Mouse (Mus musculus) liver, embryonic 11.5 days (tissue): ENCODE results near the gene Ldlrad3. TPM values are rescaled to one million over a fixed set of nuclear protein-coding genes. Genes with fewer than 3 reads are reported as not detected.

ENCODE experiments used
- ATAC-seq: fragments of 200-750 bp; cut with Nextera tagmentation; replicated peaks from 2 replicates; pipeline ENCODE4 v1.8.0; 2017; ENCODE audit warnings: moderate number of reproducible peaks, mild to moderate bottlenecking, moderate TSS enrichment, moderate library complexity; ENCODE audit not compliant: low FRiP score
- DNase-seq: peaks from one replicate; pipeline ENCODE4 v3.0.0-alpha.2; 2017; ENCODE audit warnings: low spot score
- H3K27ac ChIP-seq: fragments of 300-500 bp; sonication (generic); 2 replicates; pipeline ENCODE4 v1.5.1; 2014; ENCODE audit warnings: mild to moderate bottlenecking, low read depth, low read length, control low read depth
- H3K27me3 ChIP-seq: fragments of 300-500 bp; sonication (generic); replicated peaks from 2 replicates; pipeline ENCODE4 v1.6.1; 2014; ENCODE audit warnings: low read length, mixed read lengths; ENCODE audit not compliant: control insufficient read depth, insufficient read depth
- H3K36me3 ChIP-seq: fragments of 300-500 bp; sonication (generic); 2 replicates; pipeline ENCODE4 v1.6.1; 2014; ENCODE audit warnings: mild to moderate bottlenecking, low read length, moderate library complexity, mixed read lengths; ENCODE audit not compliant: control insufficient read depth, insufficient read depth
- H3K4me1 ChIP-seq: fragments of 300-500 bp; sonication (generic); replicated peaks from 2 replicates; pipeline ENCODE4 v1.6.1; 2014; ENCODE audit warnings: low read length, mixed read lengths; ENCODE audit not compliant: control insufficient read depth, insufficient read depth
- H3K4me2 ChIP-seq: fragments of 300-500 bp; sonication (generic); 2 replicates; pipeline ENCODE4 v1.6.1; 2014; ENCODE audit warnings: mild to moderate bottlenecking, control low read depth, moderate library complexity
- H3K4me3 ChIP-seq: fragments of 300-500 bp; sonication (generic); 2 replicates; pipeline ENCODE4 v1.5.1; 2014; ENCODE audit warnings: low read depth, low read length, control low read depth
- H3K9ac ChIP-seq: fragments of 300-500 bp; sonication (generic); 2 replicates; pipeline ENCODE4 v1.6.1; 2014; ENCODE audit warnings: low read depth, low read length, control low read depth
- H3K9me3 ChIP-seq: fragments of 300-500 bp; sonication (generic); 2 replicates; pipeline ENCODE4 v1.6.1; 2016; ENCODE audit warnings: low read length, inconsistent platforms, mixed read lengths; ENCODE audit not compliant: control insufficient read depth
- WGBS: fragments of 180-500 bp; shearing (Covaris S2); extraction: QIAGEN DNeasy Blood & Tissue Kit; methylation state at CpG from one replicate; pipeline ENCODE4 v1.1.7; 2014; 5-methylcytosine and 5-hydroxymethylcytosine counted together
- polyA plus RNA-seq: library from polyadenylated mRNA; unstranded; fragments of >200 nt; fragmentation: Nextera tagmentation; extraction: Ambion mirVana; gene quantifications from 2 replicates; pipeline ENCODE4 v1.2.1, GENCODE M21; 2014

Ldlrad3 gene
- polyA plus RNA-seq, 1 experiment from 2014 or later = 17.9 TPM

GRCm38 (mm10) chr2:101998911-101999572, 187.1 kb downstream of the Ldlrad3 start:
- Histone ChIP-seq H3K36me3 (no peaks in the 10 kb centered on the region), H3K27me3 (no peaks in the 10 kb centered on the region), H3K9ac (no peak overlapping the region), H3K27ac (no peak overlapping the region), H3K4me3 (no peak overlapping the region), H3K4me1 (peaks cover 3% of the 10 kb centered on the region; the same call in 1 of the 2 replicates), H3K9me3 (no peaks in the 10 kb centered on the region), H3K4me2 (no peak overlapping the region)
- WGBS = 77% methylated on average over 11 of the region's 11 CpGs
- ATAC-seq = no peak
- DNase-seq = no peak

- Histone ChIP-seq H3K36me3 (no peaks in the 10 kb centered on the region), H3K27ac (no peak overlapping the region), H3K27me3 (no peaks in the 10 kb centered on the region), H3K4me1 (peaks cover under 1% of the 10 kb centered on the region; the same call in 1 of the 2 replicates), H3K9ac (no peak overlapping the region), H3K4me2 (no peak overlapping the region), H3K4me3 (no peak overlapping the region), H3K9me3 (no peaks in the 10 kb centered on the region)
- no peak for DNase-seq
- 77% methylated on average over 11 of the region's 11 CpGs for WGBS
- ATAC-seq = no peak
Observed at GRCm38 (mm10) chr2:101997013-101997412, 189.2 kb downstream of the Ldlrad3 start.

- 80% methylated on average over 9 of the region's 9 CpGs for WGBS
- Histone ChIP-seq H3K27ac (no peak overlapping the region), H3K4me2 (no peak overlapping the region), H3K9ac (no peak overlapping the region), H3K27me3 (no peaks in the 10 kb centered on the region), H3K36me3 (no peaks in the 10 kb centered on the region), H3K4me1 (no peaks in the 10 kb centered on the region), H3K4me3 (no peak overlapping the region), H3K9me3 (no peaks in the 10 kb centered on the region)
- DNase-seq (no peak), ATAC-seq (no peak)
Observed at GRCm38 (mm10) chr2:101992574-101993310, 193.4 kb downstream of the Ldlrad3 start.

GRCm38 (mm10) chr2:101991726-101992125, 194.5 kb downstream of the Ldlrad3 start:
- no peak for ATAC-seq
- 41% methylated on average over 2 of the region's 2 CpGs for WGBS
- no peak overlapping the region for H3K27ac ChIP-seq

GRCm38 (mm10) chr2:101986344-101987087, 199.7 kb downstream of the Ldlrad3 start:
- H3K36me3 ChIP-seq = no peaks in the 10 kb centered on the region
- ATAC-seq (no peak), DNase-seq (no peak)
- WGBS = 78% methylated on average over 3 of the region's 3 CpGs
- no peak overlapping the region for H3K4me2 ChIP-seq
- H3K4me1 ChIP-seq = no peaks in the 10 kb centered on the region; the same call in 1 of the 2 replicates
- no peaks in the 10 kb centered on the region for H3K9me3 ChIP-seq
- H3K27me3 ChIP-seq = no peaks in the 10 kb centered on the region
- H3K4me3 ChIP-seq = no peak overlapping the region
- H3K9ac ChIP-seq = no peak overlapping the region
- H3K27ac ChIP-seq = no peak overlapping the region

More at GRCm38 (mm10) chr2:101991726-101992125, 194.5 kb downstream of the Ldlrad3 start:
- no peak overlapping the region for H3K9ac ChIP-seq
- H3K36me3 ChIP-seq = no peaks in the 10 kb centered on the region
- no peak overlapping the region for H3K4me2 ChIP-seq
- DNase-seq = no peak
- no peak overlapping the region for H3K4me3 ChIP-seq
- H3K27me3 ChIP-seq = no peaks in the 10 kb centered on the region
- no peaks in the 10 kb centered on the region for H3K9me3 ChIP-seq
- H3K4me1 ChIP-seq = no peaks in the 10 kb centered on the region

GRCm38 (mm10) chr2:101983853-101984543, 202.2 kb downstream of the Ldlrad3 start:
- WGBS = 87% methylated on average over 9 of the region's 9 CpGs
- no peak for DNase-seq
- Histone ChIP-seq H3K4me3 (no peak overlapping the region), H3K4me2 (no peak overlapping the region), H3K27ac (no peak overlapping the region), H3K4me1 (no peaks in the 10 kb centered on the region; the same call in 1 of the 2 replicates), H3K27me3 (no peaks in the 10 kb centered on the region), H3K36me3 (no peaks in the 10 kb centered on the region), H3K9me3 (no peaks in the 10 kb centered on the region), H3K9ac (no peak overlapping the region)
- no peak for ATAC-seq

- WGBS = 61% methylated on average over 15 of the region's 15 CpGs
- H3K36me3 ChIP-seq = no peaks in the 10 kb centered on the region
- H3K9me3 ChIP-seq = no peaks in the 10 kb centered on the region
- H3K4me1 ChIP-seq = no peaks in the 10 kb centered on the region; the same call in 1 of the 2 replicates
- H3K4me2 ChIP-seq = no peak overlapping the region
- no peak for ATAC-seq
- H3K27ac ChIP-seq = no peak overlapping the region
- no peak overlapping the region for H3K9ac ChIP-seq
- H3K4me3 ChIP-seq = no peak overlapping the region
- H3K27me3 ChIP-seq = no peaks in the 10 kb centered on the region
- no peak for DNase-seq
Observed at GRCm38 (mm10) chr2:101983082-101983852, 202.9 kb downstream of the Ldlrad3 start.
